Mouse (Mus musculus): ENCODE measurements at regions not wholly inside any gene's neighbourhood (a gene's known extent, or its start where the extent isn't known, plus 50 kb on each side); places are given as distances from the start of the nearest gene placed in this dataset.

DNA sequence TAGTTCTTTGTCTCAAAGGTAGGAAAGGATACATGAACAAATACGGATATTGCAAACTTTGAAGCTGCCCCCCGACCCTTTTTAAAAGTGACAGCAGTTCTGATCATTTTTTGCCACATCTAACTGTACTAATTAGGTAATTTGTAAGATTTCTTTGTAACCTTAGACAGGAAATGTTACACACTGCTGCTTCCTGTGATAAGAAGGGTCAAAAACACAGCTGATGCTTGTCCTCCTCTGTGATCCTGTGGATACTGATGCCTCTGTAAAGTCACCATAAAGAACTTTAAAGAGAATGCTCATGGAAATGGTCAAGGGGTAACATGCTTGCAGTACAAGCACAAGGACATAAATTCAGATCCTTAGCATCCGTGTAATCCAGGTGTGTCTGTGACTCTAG is 313.9 kb downstream of the Kcnj2 start:
- TF ChIP-seq CTCF (IDR thresholded peaks at IDR 0.05; ENCODE audit: low read depth) = no peak
- TF ChIP-seq EP300 (optimal IDR thresholded peaks at IDR 0.05) = no peak
